Mouse (Mus musculus) megakaryocyte, embryonic 14.5 days (primary cell): Measurements from ENCODE around the gene Timm10.

ENCODE experiments used
- FLI1 ChIP-seq: IDR thresholded peaks from 2 replicates; pipeline ENCODE4 v1.6.1; 2012; ENCODE audit warnings: low read length, inconsistent platforms, mixed read lengths
- GATA1 ChIP-seq: IDR thresholded peaks from 3 replicates; pipeline ENCODE4 v1.6.1; 2012; ENCODE audit warnings: mixed read lengths, low read length, inconsistent platforms, borderline replicate concordance

GRCm38 (mm10) chr2:84810886-84811577 is 15.8 kb upstream of the Timm10 start:
- TF ChIP-seq GATA1 (no peak), FLI1 (no peak)
